Mouse (Mus musculus) embryonic facial prominence, embryonic 14.5 days (tissue): ENCODE results near the gene Slc16a6. TPM values are rescaled to one million over a fixed set of nuclear protein-coding genes. Genes with fewer than 3 reads are reported as not detected.

Experiments used
- microRNA-seq: library from miRNA; unstranded; fragments of <30 nt; microRNA quantifications from one replicate; pipeline ENCODE4, GENCODE M21; 2016; ENCODE audit warnings: borderline number of aligned reads
- polyA plus RNA-seq: library from polyadenylated mRNA; unstranded; fragments of >200 nt; fragmentation: Nextera tagmentation; extraction: Ambion mirVana; gene quantifications from 2 replicates; pipeline ENCODE4 v1.2.1, GENCODE M21; 2014

Gene Slc16a6
- polyA plus RNA-seq, 1 experiment from 2014 or later: 5.6 TPM

Small RNA genes within 50 kb of the gene (microRNA-seq; reads per million reads assigned to microRNA genes)
- gene Gm25540: not detected

Other genes starting within 250 kb of the Slc16a6 start
- gene Rgs9, start 175.5 kb downstream of the Slc16a6 start, polyA plus RNA-seq: 1.4 and 1.8 TPM in 2 replicates
- 23.4 and 24.5 TPM in 2 replicates for gene Gna13, start 110.8 kb downstream of the Slc16a6 start, polyA plus RNA-seq
- 0.08 TPM in 1 of 2 replicates, not detected in the other for gene 9930022D16Rik, start 59.7 kb downstream of the Slc16a6 start, polyA plus RNA-seq
- gene Amz2, start 47.7 kb downstream of the Slc16a6 start, polyA plus RNA-seq: 39.3 and 40.9 TPM in 2 replicates
- gene Arsg, start 224 bp downstream of the Slc16a6 start, polyA plus RNA-seq: 4.3 and 4.7 TPM in 2 replicates
- gene Wipi1, start 138.4 kb upstream of the Slc16a6 start, polyA plus RNA-seq: 36.1 and 37.8 TPM in 2 replicates
- gene Prkar1a, start 175.8 kb upstream of the Slc16a6 start, polyA plus RNA-seq: 432 and 435 TPM in 2 replicates
- gene Fam20a, start 248.7 kb upstream of the Slc16a6 start, polyA plus RNA-seq: 6.2 and 7.3 TPM in 2 replicates